Mouse (Mus musculus) hindbrain, postnatal 0 days (tissue): ENCODE data around the gene Polr1a. TPM values are rescaled to one million over a fixed set of nuclear protein-coding genes. Genes with fewer than 3 reads are reported as not detected.

Experiments
- ATAC-seq: fragments of 200-750 bp; cut with Nextera tagmentation; 2 replicates; pipeline ENCODE4 v1.8.0; 2017; ENCODE audit warnings: mild to moderate bottlenecking, moderate TSS enrichment, moderate library complexity
- DNase-seq: peaks from one replicate; pipeline ENCODE4 v3.0.0-alpha.2; 2015; ENCODE audit warnings: low spot score
- H3K27ac ChIP-seq: fragments of 300-500 bp; sonication (generic); 2 replicates; pipeline ENCODE4 v1.5.1; 2014; ENCODE audit warnings: mild to moderate bottlenecking
- H3K27me3 ChIP-seq: fragments of 300-500 bp; sonication (generic); 2 replicates; pipeline ENCODE4 v1.6.1; 2014; ENCODE audit warnings: low read length, mixed read lengths; ENCODE audit not compliant: insufficient read depth
- H3K36me3 ChIP-seq: fragments of 300-500 bp; sonication (generic); 2 replicates; pipeline ENCODE4 v1.6.1; 2014; ENCODE audit warnings: low read length, mixed read lengths; ENCODE audit not compliant: insufficient read depth
- H3K4me1 ChIP-seq: fragments of 300-500 bp; sonication (generic); 2 replicates; pipeline ENCODE4 v1.6.1; 2014; ENCODE audit warnings: antibody characterized with exemption, low read length, mixed read lengths; ENCODE audit not compliant: insufficient read depth
- H3K4me2 ChIP-seq: fragments of 300-500 bp; sonication (generic); 2 replicates; pipeline ENCODE4 v1.6.1; 2014; ENCODE audit warnings: low read depth, mild to moderate bottlenecking, low read length, moderate library complexity, mixed read lengths
- H3K4me3 ChIP-seq: fragments of 300-500 bp; sonication (generic); 2 replicates; pipeline ENCODE4 v1.5.1; 2014; ENCODE audit warnings: low read length
- H3K9ac ChIP-seq: fragments of 300-500 bp; sonication (generic); replicated peaks from 2 replicates; pipeline ENCODE4 v1.6.1; 2014; ENCODE audit warnings: mild to moderate bottlenecking, low read length, moderate library complexity, mixed read lengths
- H3K9me3 ChIP-seq: fragments of 300-500 bp; sonication (generic); 2 replicates; pipeline ENCODE4 v1.6.1; 2016; ENCODE audit warnings: low read length, mixed read lengths
- CTCF ChIP-seq: IDR thresholded peaks from 2 replicates; pipeline ENCODE4 v1.5.1; 2016; ENCODE audit warnings: antibody characterized with exemption, control low read depth, low read depth
- WGBS: fragments of 180-500 bp; shearing (Covaris S2); extraction: QIAGEN DNeasy Blood & Tissue Kit; methylation state at CpG from one replicate; pipeline ENCODE4 v1.1.7; 2014; 5-methylcytosine and 5-hydroxymethylcytosine counted together
- polyA plus RNA-seq: library from polyadenylated mRNA; unstranded; fragments of >200 nt; fragmentation: Nextera tagmentation; extraction: Ambion mirVana; gene quantifications from 2 replicates; pipeline ENCODE4 v1.2.1, GENCODE M21; 2015
- total RNA-seq: library from RNA; depleted of rRNA; stranded (reverse); fragments of >200 nt; gene quantifications from 2 replicates; pipeline ENCODE4 v1.2.3, GENCODE M21; 2014

Gene Polr1a
- total and polyA plus RNA-seq, 2 experiments from 2014 or later = 15.0 to 22.3 TPM

- WGBS = 87% methylated on average over 5 of the region's 5 CpGs
Observed at GRCm38 (mm10) chr6:71966683-71967303, 57.9 kb downstream of the Polr1a start.

GRCm38 (mm10) chr6:71967847-71968246, 59.0 kb downstream of the Polr1a start:
- DNase-seq (no peak), ATAC-seq (no peak)

More at GRCm38 (mm10) chr6:71966683-71967303, 57.9 kb downstream of the Polr1a start:
- Histone ChIP-seq H3K36me3 (peaks cover 19% of the 10 kb centered on the region), H3K4me1 (no peaks in the 10 kb centered on the region), H3K9me3 (no peaks in the 10 kb centered on the region), H3K4me2 (no peak overlapping the region), H3K27ac (no peak overlapping the region), H3K9ac (no peak overlapping the region), H3K4me3 (no peak overlapping the region), H3K27me3 (no peaks in the 10 kb centered on the region)
- TF ChIP-seq CTCF = no peak
- no peak for DNase-seq
- ATAC-seq = no peak

GRCm38 (mm10) chr6:71969459-71969858, 60.6 kb downstream of the Polr1a start:
- H3K9me3 ChIP-seq = no peaks in the 10 kb centered on the region
- no peak overlapping the region for H3K4me2 ChIP-seq
- H3K27me3 ChIP-seq = no peaks in the 10 kb centered on the region
- no peak overlapping the region for H3K9ac ChIP-seq
- H3K4me1 ChIP-seq = no peaks in the 10 kb centered on the region
- H3K27ac ChIP-seq = no peak overlapping the region
- ATAC-seq (peak; percentile 43; the same call in 1 of the 2 replicates), DNase-seq (no peak)
- TF ChIP-seq CTCF = no peak
- 81% methylated on average over 7 of the region's 7 CpGs for WGBS
- no peak overlapping the region for H3K4me3 ChIP-seq
- peaks cover 38% of the 10 kb centered on the region for H3K36me3 ChIP-seq

More at GRCm38 (mm10) chr6:71967847-71968246, 59.0 kb downstream of the Polr1a start:
- Histone ChIP-seq H3K9ac (no peak overlapping the region), H3K4me2 (no peak overlapping the region), H3K36me3 (peaks cover 23% of the 10 kb centered on the region), H3K27ac (no peak overlapping the region), H3K9me3 (no peaks in the 10 kb centered on the region), H3K27me3 (no peaks in the 10 kb centered on the region), H3K4me1 (no peaks in the 10 kb centered on the region), H3K4me3 (no peak overlapping the region)
- no peak for TF ChIP-seq CTCF
- 86% methylated on average over 7 of the region's 7 CpGs for WGBS

GRCm38 (mm10) chr6:71970154-71970553, 61.3 kb downstream of the Polr1a start:
- Histone ChIP-seq H3K9me3 (no peaks in the 10 kb centered on the region), H3K4me1 (no peaks in the 10 kb centered on the region), H3K36me3 (peaks cover 45% of the 10 kb centered on the region), H3K27ac (no peak overlapping the region), H3K9ac (no peak overlapping the region), H3K4me2 (no peak overlapping the region), H3K27me3 (no peaks in the 10 kb centered on the region), H3K4me3 (no peak overlapping the region)
- TF ChIP-seq CTCF = no peak
- 52% methylated on average over 2 of the region's 2 CpGs for WGBS
- ATAC-seq (no peak), DNase-seq (no peak)

- peaks cover 45% of the 10 kb centered on the region for H3K36me3 ChIP-seq
- H3K27me3 ChIP-seq = no peaks in the 10 kb centered on the region
- H3K4me2 ChIP-seq = no peak overlapping the region
- H3K4me1 ChIP-seq = no peaks in the 10 kb centered on the region
- 94% methylated on average over 7 of the region's 7 CpGs for WGBS
- no peak overlapping the region for H3K9ac ChIP-seq
- ATAC-seq (no peak), DNase-seq (no peak)
- H3K27ac ChIP-seq = no peak overlapping the region
- H3K4me3 ChIP-seq = no peak overlapping the region
- no peaks in the 10 kb centered on the region for H3K9me3 ChIP-seq
- no peak for TF ChIP-seq CTCF
Observed at GRCm38 (mm10) chr6:71976592-71976991, 67.7 kb downstream of the Polr1a start.

GRCm38 (mm10) chr6:71980165-71980564, 71.3 kb downstream of the Polr1a start:
- no peak for DNase-seq
- Histone ChIP-seq H3K4me1 (no peaks in the 10 kb centered on the region), H3K4me3 (no peak overlapping the region), H3K36me3 (peaks cover 20% of the 10 kb centered on the region), H3K9me3 (no peaks in the 10 kb centered on the region), H3K27me3 (no peaks in the 10 kb centered on the region), H3K9ac (no peak overlapping the region), H3K4me2 (no peak overlapping the region), H3K27ac (no peak overlapping the region)
- 85% methylated on average over 8 of the region's 8 CpGs for WGBS
- TF ChIP-seq CTCF = no peak
- no peak for ATAC-seq

GRCm38 (mm10) chr6:71980587-71980986, 71.7 kb downstream of the Polr1a start:
- no peaks in the 10 kb centered on the region for H3K27me3 ChIP-seq
- no peak overlapping the region for H3K9ac ChIP-seq
- H3K27ac ChIP-seq = no peak overlapping the region
- H3K4me2 ChIP-seq = no peak overlapping the region
- WGBS = 92% methylated on average over 2 of the region's 2 CpGs
- H3K9me3 ChIP-seq = no peaks in the 10 kb centered on the region
- H3K4me1 ChIP-seq = no peaks in the 10 kb centered on the region
- no peak for TF ChIP-seq CTCF
- ATAC-seq (no peak), DNase-seq (no peak)
- no peak overlapping the region for H3K4me3 ChIP-seq
- H3K36me3 ChIP-seq = peaks cover 16% of the 10 kb centered on the region
